Mouse (Mus musculus) skeletal muscle tissue, postnatal 0 days (tissue): ENCODE measurements around the gene Fam133b. TPM values are rescaled to one million over a fixed set of nuclear protein-coding genes. Genes with fewer than 3 reads are reported as not detected.

ENCODE experiments used
- polyA plus RNA-seq: library from polyadenylated mRNA; unstranded; fragments of >200 nt; fragmentation: Nextera tagmentation; extraction: Ambion mirVana; gene quantifications from 2 replicates; pipeline ENCODE4 v1.2.1, GENCODE M21; 2015

Fam133b gene
- 14.7 TPM in 2 replicates for polyA plus RNA-seq

GRCm38 (mm10) chr5:3543629-3544479, at the start of gene Fam133b:
TSS of gene Fam133b (plus strand) at chr5:3543833.

GRCm38 (mm10) chr5:3571266-3571665, 27.6 kb downstream of the Fam133b start, which contains the start of gene 1700109H08Rik:
TSS of gene 1700109H08Rik (plus strand) at chr5:3571566.

GRCm38 (mm10) chr5:3595693-3596398, 52.2 kb downstream of the Fam133b start, which contains the start of gene Pex1:
TSS of gene Pex1 (plus strand) at chr5:3596066.

GRCm38 (mm10) chr5:3596399-3596766, 52.8 kb downstream of the Fam133b start, which contains the start of gene Rbm48:
TSS of gene Rbm48 (minus strand) at chr5:3596585.

Other genes with a start within 250 kb of the Fam133b start
- gene Cdk6, start 202.3 kb upstream of the Fam133b start, polyA plus RNA-seq: 7.7 and 9.6 TPM in 2 replicates
- 0.74 and 1.4 TPM in 2 replicates for gene 1700109H08Rik, start 27.7 kb downstream of the Fam133b start, polyA plus RNA-seq
- gene Pex1, start 52.2 kb downstream of the Fam133b start, polyA plus RNA-seq: 7.6 and 8.1 TPM in 2 replicates
- gene Rbm48, start 52.8 kb downstream of the Fam133b start, polyA plus RNA-seq: 5.0 and 5.7 TPM in 2 replicates
- gene Tmbim7, start 107.3 kb downstream of the Fam133b start, polyA plus RNA-seq: 0.15 TPM in 1 of 2 replicates, not detected in the other
- gene Gatad1, start 113.4 kb downstream of the Fam133b start, polyA plus RNA-seq: 47.5 and 53.9 TPM in 2 replicates